Mouse (Mus musculus): Measurements from ENCODE around the gene Eif4ebp2.
A peak's percentile ranks its signal among the peaks of the same experiment; 100 is the strongest.

Eif4ebp2 gene

DNA sequence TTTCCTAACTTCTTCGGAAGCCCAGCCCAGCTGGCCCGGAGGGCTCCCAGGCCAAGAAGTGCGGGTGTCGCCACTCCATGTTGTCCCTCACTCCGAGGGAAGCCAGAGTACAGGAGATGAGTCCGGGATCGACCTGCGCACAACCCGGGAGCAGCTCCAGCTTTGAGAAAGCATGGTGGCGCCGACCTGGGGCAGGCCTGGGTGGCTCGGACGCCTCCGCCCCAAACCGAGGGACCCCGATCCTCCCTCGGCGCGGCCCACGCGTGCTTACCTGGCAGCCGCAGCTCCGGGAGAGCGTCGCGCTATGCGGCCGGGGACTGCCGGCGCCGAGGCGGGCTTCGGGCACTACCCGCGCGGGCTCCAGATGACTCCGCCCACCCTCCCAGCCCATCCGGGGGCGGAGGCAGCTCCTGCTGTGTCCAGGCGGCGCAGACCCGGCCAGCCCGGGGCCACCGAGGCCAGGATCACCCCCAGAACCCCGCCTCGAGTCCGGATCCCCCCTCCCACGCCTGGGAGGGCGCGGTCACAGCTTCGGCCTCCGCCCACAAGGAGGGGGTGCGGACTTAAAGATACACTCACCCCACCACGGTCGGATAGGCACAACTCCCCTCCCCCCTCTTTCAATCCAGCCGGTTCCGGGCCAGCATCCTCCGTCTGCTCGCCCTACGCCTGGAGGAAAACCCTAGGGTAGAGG, 69.3 kb downstream of the Eif4ebp2 start, which contains the start of gene Pald1:
TSS of gene Pald1 (minus strand) at position 510 of the 694 bp plus-strand sequence.
- DNase-seq (ENCODE audit: low spot score) = peak; percentile 74

DNA sequence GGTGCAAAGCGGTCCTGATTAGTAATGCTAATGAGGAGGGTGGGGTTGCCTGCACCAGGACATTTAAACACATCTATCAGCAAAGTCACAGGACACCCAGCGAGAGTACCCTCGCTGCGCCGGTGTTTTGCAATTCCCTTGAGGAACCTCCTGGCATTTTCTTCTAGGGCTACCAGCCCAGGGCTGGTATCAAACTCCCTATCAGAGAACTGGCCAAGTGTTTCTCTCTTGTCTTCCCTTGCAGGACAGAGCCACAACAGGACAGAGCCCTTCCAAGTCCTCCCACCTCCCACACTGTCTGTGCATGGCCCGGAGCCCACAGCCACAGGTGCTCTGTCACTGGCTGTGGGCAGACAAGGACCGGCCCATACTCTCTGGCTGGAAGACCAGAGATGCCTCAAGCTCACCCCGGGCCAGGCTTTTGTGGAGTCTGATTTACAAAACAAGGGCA, 70.2 kb downstream of the Eif4ebp2 start:
- peak; percentile 16 for DNase-seq (ENCODE audit: low spot score)

DNA sequence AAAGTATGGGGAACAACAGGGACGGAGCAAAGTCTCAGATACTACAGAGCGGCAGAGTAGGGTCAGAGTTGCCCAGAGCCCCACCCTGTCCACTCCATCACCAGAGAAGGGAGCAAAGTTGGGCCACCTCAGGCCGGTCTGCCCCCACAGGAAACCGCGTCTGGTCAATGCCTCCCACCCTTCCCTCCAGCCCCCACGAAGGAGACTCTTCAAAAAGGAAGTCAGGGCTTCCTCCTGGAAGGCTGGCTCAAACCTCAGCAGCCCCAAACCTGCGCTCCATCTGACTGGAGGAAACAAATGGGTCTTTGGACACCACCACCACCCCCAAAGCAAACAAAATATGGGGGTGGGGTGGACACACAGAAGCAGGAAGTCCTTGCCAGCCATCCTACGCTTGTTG, 70.6 kb downstream of the Eif4ebp2 start:
- no peak for DNase-seq (ENCODE audit: low spot score)

DNA sequence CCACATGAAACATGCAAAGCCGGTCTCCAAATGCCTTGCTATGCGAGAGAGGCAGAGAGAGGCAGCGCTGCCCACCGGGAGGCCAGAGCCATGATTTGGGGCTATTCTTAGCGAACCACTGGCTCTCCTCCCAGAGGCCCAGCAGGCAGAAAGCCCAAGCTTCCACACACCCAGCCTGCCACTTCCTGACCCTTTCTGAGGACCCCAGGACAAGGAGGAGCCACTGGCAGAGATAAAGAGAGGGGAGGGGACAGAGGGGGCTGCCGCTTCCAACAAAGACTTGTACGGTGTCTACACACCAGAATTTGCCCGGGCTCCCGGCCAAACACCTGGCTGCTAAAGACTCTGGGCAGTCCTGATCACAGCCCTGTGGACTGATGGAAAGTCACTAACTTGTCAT, 72.3 kb downstream of the Eif4ebp2 start:
- DNase-seq (ENCODE audit: low spot score) = peak; percentile 50

DNA sequence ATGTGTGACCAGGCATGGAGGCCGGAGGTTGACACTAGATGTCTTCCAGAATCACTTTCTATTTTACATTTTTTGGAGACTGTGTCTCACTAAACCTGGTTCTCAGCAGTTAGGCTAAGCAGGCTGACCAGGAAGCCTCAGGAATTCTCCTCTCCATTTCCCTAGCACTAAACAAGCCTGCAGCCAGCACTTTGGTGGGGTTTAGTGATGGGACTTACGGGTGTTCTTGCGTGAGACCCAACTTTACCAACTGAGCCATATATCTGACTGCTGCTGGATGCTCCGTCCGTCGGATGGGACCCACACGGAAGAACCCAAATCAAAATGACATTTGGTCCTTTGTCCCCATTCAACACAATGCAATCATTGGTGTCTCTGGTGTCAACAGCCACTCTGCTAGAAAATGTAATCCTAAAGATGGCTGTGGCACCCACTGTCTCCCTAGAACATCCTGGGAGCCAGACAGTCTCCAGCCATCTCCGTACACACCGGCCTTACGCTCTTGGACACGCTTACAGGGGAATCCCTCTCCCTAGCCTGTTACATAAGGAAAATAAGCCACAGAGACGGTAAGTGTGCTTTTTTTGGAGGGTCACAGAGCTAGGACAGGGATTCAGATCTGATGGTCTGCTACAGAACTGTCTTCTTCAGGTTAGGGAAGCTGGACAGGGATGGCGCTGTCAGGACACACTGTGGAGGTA, 73.0 kb downstream of the Eif4ebp2 start:
- no peak for DNase-seq (ENCODE audit: low spot score)

DNA sequence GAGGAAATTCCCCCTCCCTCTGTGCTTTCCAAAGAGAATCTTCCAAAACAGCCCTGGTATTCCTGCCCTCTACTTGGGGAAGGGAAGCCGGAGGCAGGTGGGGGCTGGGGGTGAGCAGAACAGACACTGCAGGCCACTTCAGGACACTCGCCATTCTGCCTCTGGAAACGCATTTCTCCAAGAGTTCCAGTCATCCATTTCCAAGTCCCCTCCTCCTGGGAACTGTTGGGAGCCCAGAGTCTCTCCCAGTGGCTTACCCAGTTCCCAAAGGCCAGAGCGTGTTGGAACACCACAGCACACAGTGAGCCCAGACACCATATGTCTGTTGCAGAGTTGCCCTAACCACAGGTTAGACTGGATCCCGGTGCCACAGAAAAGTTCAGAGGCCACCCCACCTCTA, 73.8 kb downstream of the Eif4ebp2 start:
- DNase-seq (ENCODE audit: low spot score) = peak; percentile 25

Measured in adipocyte (in vitro differentiated cells).